Mouse (Mus musculus) testis, adult 2 months (tissue): ENCODE results near the gene C7.

Experiments
- CTCF ChIP-seq: fragments of 200-500 bp; IDR thresholded peaks from 2 replicates; pipeline ENCODE4 v1.5.1; 2012; ENCODE audit warnings: low read depth, mild to moderate bottlenecking, inconsistent platforms, low read length, moderate library complexity; ENCODE audit not compliant: control insufficient read depth, insufficient read depth, insufficient replicate concordance
- POLR2A ChIP-seq: fragments of 200-500 bp; IDR thresholded peaks from 2 replicates; pipeline ENCODE4 v1.6.1; 2012; ENCODE audit warnings: low read depth, mild to moderate bottlenecking, inconsistent platforms, low read length, moderate library complexity; ENCODE audit not compliant: control insufficient read depth

DNA sequence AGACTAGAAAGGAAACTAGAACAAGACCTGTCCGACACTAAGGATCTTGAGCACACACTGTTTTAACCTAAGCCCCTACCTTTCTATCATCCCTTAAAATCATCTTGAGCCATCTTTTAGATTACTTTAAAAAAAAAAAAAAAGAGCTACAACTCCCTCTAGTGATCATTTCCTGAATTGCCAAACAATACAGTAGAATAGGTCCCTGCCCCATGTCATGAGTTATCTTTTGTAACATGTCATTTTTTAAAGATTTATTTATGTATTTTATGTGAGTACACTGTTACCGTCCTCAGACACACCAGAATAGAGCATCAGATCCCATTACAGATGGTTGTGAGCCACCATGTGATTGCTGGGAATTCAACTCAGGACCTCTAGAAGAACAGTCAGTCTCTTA lies 42.8 kb upstream of the C7 start:
- TF ChIP-seq CTCF: no peak
- TF ChIP-seq POLR2A: no peak
